Mouse (Mus musculus): ENCODE measurements around the gene Cacna1c. TPM values are rescaled to one million over a fixed set of nuclear protein-coding genes. Genes with fewer than 3 reads are reported as not detected.

Gene Cacna1c
- 0.02 and 0.03 TPM in 2 replicates for polyA plus RNA-seq (2012)

GRCm38 (mm10) chr6:119196382-119197305, at the start of gene Cacna1c:
TSS of gene Cacna1c (minus strand) at chr6:119196418.

DNA sequence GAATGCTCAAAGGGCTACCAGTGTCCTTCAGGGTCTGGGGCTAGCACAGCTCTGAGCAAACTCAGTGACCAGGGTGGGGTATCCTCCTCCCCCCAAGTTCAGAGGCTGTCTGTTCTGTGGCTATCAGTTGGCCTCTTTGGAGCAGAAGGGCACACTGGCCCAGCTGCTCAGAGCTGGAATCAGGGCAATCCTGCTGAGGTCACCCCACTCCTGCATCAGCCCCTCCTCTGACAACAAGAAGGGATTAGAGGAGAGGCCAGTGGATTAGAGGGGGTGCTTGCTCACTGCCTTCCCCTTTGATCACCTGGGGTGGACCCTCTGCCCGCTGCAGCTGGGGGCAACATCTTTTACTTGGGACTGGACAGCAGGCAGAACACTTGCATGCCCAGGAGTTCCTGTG, 40.0 kb upstream of the Cacna1c start, which contains the start of gene Cacna2d4:
Gene Cacna2d4 (plus strand): TSS at position 286 of the 400 bp plus-strand sequence.

GRCm38 (mm10) chr6:119175078-119175853, 21.0 kb downstream of the Cacna1c start, which contains the start of gene Dcp1b:
TSS of gene Dcp1b (plus strand) at chr6:119175253.

DNA sequence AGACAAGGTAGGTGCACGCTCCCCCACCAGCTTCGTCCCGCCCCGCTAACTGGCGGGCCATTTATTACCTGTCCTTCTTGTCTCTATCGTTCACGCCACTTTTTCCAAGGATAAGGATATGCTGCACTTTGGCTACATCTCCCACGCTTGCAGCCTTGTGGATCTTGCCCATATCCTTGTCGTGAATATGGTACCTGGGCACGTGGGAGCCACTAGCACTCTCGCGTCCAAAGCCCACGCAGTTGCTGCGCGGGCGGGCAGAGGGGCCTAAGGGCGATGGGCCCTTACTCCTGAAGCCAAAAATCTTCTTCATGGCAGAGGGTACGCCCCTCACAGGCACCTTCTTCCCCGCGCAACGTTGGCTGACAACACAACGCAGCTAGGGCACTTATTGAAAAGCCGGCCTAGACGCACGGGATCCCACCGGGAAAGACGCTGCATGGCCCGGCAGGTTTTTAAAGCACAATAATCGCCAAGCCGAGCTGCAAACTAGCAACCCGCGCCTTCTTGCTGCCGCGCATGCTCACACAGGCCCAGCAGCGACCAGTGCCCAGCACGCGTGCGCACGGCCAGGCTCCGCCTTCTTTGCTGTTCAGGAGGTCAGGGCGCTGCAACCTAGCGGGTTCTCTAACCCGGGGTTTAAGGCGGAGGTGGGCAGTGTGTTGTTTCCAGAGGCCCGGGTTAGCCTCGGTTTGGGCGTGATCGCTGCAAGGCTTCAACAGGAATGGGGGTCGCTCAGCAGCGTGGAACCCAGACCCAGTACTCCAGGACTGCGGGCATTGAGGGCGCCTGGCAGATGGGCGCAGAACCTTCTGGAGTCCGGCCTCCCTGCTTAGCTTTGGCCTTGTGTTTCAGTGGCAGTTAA, 634.2 kb downstream of the Cacna1c start, which contains the start of gene Ankrd26:
Gene Ankrd26 (minus strand): TSS at position 482 of the 865 bp plus-strand sequence.

Other genes starting within 250 kb of the Cacna1c start
- 19.3 and 22.9 TPM in 2 replicates for gene Dcp1b, start 21.2 kb downstream of the Cacna1c start, polyA plus RNA-seq (2012)
- gene Cacna2d4, start 40.1 kb upstream of the Cacna1c start, polyA plus RNA-seq (2012): 0.01 and 0.18 TPM in 2 replicates
- 0.05 and 0.39 TPM in 2 replicates for gene Lrtm2, start 134.3 kb upstream of the Cacna1c start, polyA plus RNA-seq (2012)
- 14.7 and 15.9 TPM in 2 replicates for gene Adipor2, start 221.3 kb upstream of the Cacna1c start, polyA plus RNA-seq (2012)